Mouse (Mus musculus) heart, embryonic 12.5 days (tissue): Measurements from ENCODE around the gene Kcnk4. TPM values are rescaled to one million over a fixed set of nuclear protein-coding genes. Genes with fewer than 3 reads are reported as not detected.

ENCODE experiments used
- ATAC-seq: fragments of 200-750 bp; cut with Nextera tagmentation; 2 replicates; pipeline ENCODE4 v1.8.0; 2017; ENCODE audit warnings: moderate TSS enrichment, moderate library complexity; ENCODE audit not compliant: insufficient number of reproducible peaks, low FRiP score
- H3K27ac ChIP-seq: fragments of 300-500 bp; sonication (generic); 2 replicates; pipeline ENCODE4 v1.5.1; 2016; ENCODE audit warnings: mild to moderate bottlenecking, moderate library complexity; ENCODE audit not compliant: poor library complexity, severe bottlenecking
- H3K27me3 ChIP-seq: fragments of 300-500 bp; sonication (generic); replicated peaks from 2 replicates; pipeline ENCODE4 v1.6.1; 2016; ENCODE audit warnings: mild to moderate bottlenecking, moderate library complexity
- H3K36me3 ChIP-seq: fragments of 300-500 bp; sonication (generic); 2 replicates; pipeline ENCODE4 v1.6.1; 2016; ENCODE audit warnings: mild to moderate bottlenecking, moderate library complexity
- H3K4me1 ChIP-seq: fragments of 300-500 bp; sonication (generic); replicated peaks from 2 replicates; pipeline ENCODE4 v1.6.1; 2016; ENCODE audit warnings: mild to moderate bottlenecking
- H3K4me2 ChIP-seq: fragments of 300-500 bp; sonication (generic); 2 replicates; pipeline ENCODE4 v1.6.1; 2016; ENCODE audit warnings: mild to moderate bottlenecking, moderate library complexity
- H3K4me3 ChIP-seq: fragments of 300-500 bp; sonication (generic); 2 replicates; pipeline ENCODE4 v1.5.1; 2016; ENCODE audit warnings: mild to moderate bottlenecking
- H3K9ac ChIP-seq: fragments of 300-500 bp; sonication (generic); 2 replicates; pipeline ENCODE4 v1.6.1; 2016; ENCODE audit warnings: mild to moderate bottlenecking, moderate library complexity
- H3K9me3 ChIP-seq: fragments of 300-500 bp; sonication (generic); replicated peaks from 2 replicates; pipeline ENCODE4 v1.6.1; 2016; ENCODE audit warnings: mild to moderate bottlenecking, moderate library complexity
- WGBS: fragments of 180-500 bp; shearing (Covaris S2); methylation state at CpG from one replicate; pipeline ENCODE4 v1.1.7; 2016; 5-methylcytosine and 5-hydroxymethylcytosine counted together
- polyA plus RNA-seq: library from polyadenylated mRNA; unstranded; fragments of >200 nt; fragmentation: Nextera tagmentation; extraction: Ambion mirVana; gene quantifications from 2 replicates; pipeline ENCODE4 v1.2.1, GENCODE M21; 2016

Kcnk4 gene
- polyA plus RNA-seq, 1 experiment from 2014 or later = 0.29 TPM

- Histone ChIP-seq H3K4me3 (peak within 1 kb of the TSS; percentile 86), H3K4me1 (peaks cover 65% of the 10 kb centered on the region), H3K36me3 (peaks cover 24% of the 10 kb centered on the region), H3K4me2 (peak within 1 kb of the TSS; percentile 92), H3K27me3 (no peaks in the 10 kb centered on the region), H3K9me3 (no peaks in the 10 kb centered on the region), H3K9ac (peak within 1 kb of the TSS; percentile 92), H3K27ac (peak within 1 kb of the TSS; percentile 94)
- peak; percentile 68 for ATAC-seq
- WGBS = under 1% methylated on average over 68 of the region's 84 CpGs
Measured at GRCm38 (mm10) chr19:6974211-6975205, 40.2 kb upstream of the Kcnk4 start, which contains the start of gene Ppp1r14b. Gene Ppp1r14b, plus strand, starts transcription at chr19:6974968.

- H3K4me3 ChIP-seq = peak overlapping the region; percentile 86
- peak overlapping the region; percentile 92 for H3K4me2 ChIP-seq
- H3K9ac ChIP-seq = peak overlapping the region; percentile 66
- H3K36me3 ChIP-seq = peaks cover 21% of the 10 kb centered on the region
- 38% methylated on average over 12 of the region's 12 CpGs for WGBS
- no peak overlapping the region for H3K27ac ChIP-seq
- H3K9me3 ChIP-seq = no peaks in the 10 kb centered on the region
- ATAC-seq = no peak
- H3K4me1 ChIP-seq = peaks cover 65% of the 10 kb centered on the region
- H3K27me3 ChIP-seq = no peaks in the 10 kb centered on the region
Measured at GRCm38 (mm10) chr19:6973581-6974190, 39.4 kb upstream of the Kcnk4 start.

GRCm38 (mm10) chr19:6972247-6972917 is 38.1 kb upstream of the Kcnk4 start:
- Histone ChIP-seq H3K27me3 (no peaks in the 10 kb centered on the region), H3K9ac (no peak overlapping the region), H3K36me3 (peaks cover 8% of the 10 kb centered on the region), H3K4me3 (no peak overlapping the region), H3K27ac (no peak overlapping the region), H3K9me3 (no peaks in the 10 kb centered on the region), H3K4me2 (no peak overlapping the region), H3K4me1 (peaks cover 62% of the 10 kb centered on the region)
- no peak for ATAC-seq
- WGBS = 80% methylated on average over 13 of the region's 13 CpGs

GRCm38 (mm10) chr19:6971644-6972043 is 37.3 kb upstream of the Kcnk4 start:
- peaks cover 56% of the 10 kb centered on the region for H3K4me1 ChIP-seq
- no peak for ATAC-seq
- no peak overlapping the region for H3K4me3 ChIP-seq
- peaks cover 3% of the 10 kb centered on the region for H3K36me3 ChIP-seq
- 0 out of 2 replicates have a peak overlapping the region, but pooled peaks have one; percentile 81 for H3K4me2 ChIP-seq
- no peaks in the 10 kb centered on the region for H3K9me3 ChIP-seq
- H3K27me3 ChIP-seq = no peaks in the 10 kb centered on the region
- peak overlapping the region; percentile 65; the same call in 1 of the 2 replicates for H3K27ac ChIP-seq
- peak overlapping the region; percentile 27; the same call in 1 of the 2 replicates for H3K9ac ChIP-seq
- 41% methylated on average over 6 of the region's 6 CpGs for WGBS

GRCm38 (mm10) chr19:6970460-6971085 is 36.3 kb upstream of the Kcnk4 start:
- H3K9me3 ChIP-seq = no peaks in the 10 kb centered on the region
- WGBS = 21% methylated on average over 11 of the region's 11 CpGs
- no peaks in the 10 kb centered on the region for H3K27me3 ChIP-seq
- peak overlapping the region; percentile 65 for H3K27ac ChIP-seq
- peak overlapping the region; percentile 81 for H3K4me2 ChIP-seq
- H3K9ac ChIP-seq = peak overlapping the region; percentile 30
- no peak for ATAC-seq
- peak overlapping the region; percentile 63; the same call in 1 of the 2 replicates for H3K4me3 ChIP-seq
- peaks cover 46% of the 10 kb centered on the region for H3K4me1 ChIP-seq
- peaks cover 12% of the 10 kb centered on the region for H3K36me3 ChIP-seq

GRCm38 (mm10) chr19:6969665-6970381 is 35.5 kb upstream of the Kcnk4 start:
- Histone ChIP-seq H3K4me2 (peak overlapping the region; percentile 81), H3K27me3 (no peaks in the 10 kb centered on the region), H3K4me1 (peaks cover 46% of the 10 kb centered on the region), H3K4me3 (peak overlapping the region; percentile 63), H3K9ac (peak overlapping the region; percentile 77), H3K9me3 (no peaks in the 10 kb centered on the region), H3K27ac (peak overlapping the region; percentile 65; the same call in 1 of the 2 replicates), H3K36me3 (peaks cover 19% of the 10 kb centered on the region)
- under 1% methylated on average over 55 of the region's 55 CpGs for WGBS
- peak; percentile 85 for ATAC-seq

GRCm38 (mm10) chr19:6969291-6969664 is 35.0 kb upstream of the Kcnk4 start:
- Histone ChIP-seq H3K27ac (no peak overlapping the region), H3K4me3 (peak overlapping the region; percentile 63), H3K9ac (peak overlapping the region; percentile 77), H3K4me1 (peaks cover 46% of the 10 kb centered on the region), H3K27me3 (no peaks in the 10 kb centered on the region), H3K9me3 (no peaks in the 10 kb centered on the region), H3K36me3 (peaks cover 25% of the 10 kb centered on the region), H3K4me2 (peak overlapping the region; percentile 81)
- WGBS = under 1% methylated on average over 20 of the region's 20 CpGs
- ATAC-seq = no peak

GRCm38 (mm10) chr19:6968491-6969271 is 34.4 kb upstream of the Kcnk4 start:
- WGBS = 12% methylated on average over 15 of the region's 15 CpGs
- peaks cover 42% of the 10 kb centered on the region for H3K4me1 ChIP-seq
- H3K36me3 ChIP-seq = peaks cover 31% of the 10 kb centered on the region
- peak overlapping the region; percentile 77 for H3K9ac ChIP-seq
- no peak overlapping the region for H3K27ac ChIP-seq
- H3K4me2 ChIP-seq = peak overlapping the region; percentile 81
- no peak for ATAC-seq
- no peaks in the 10 kb centered on the region for H3K27me3 ChIP-seq
- no peaks in the 10 kb centered on the region for H3K9me3 ChIP-seq
- peak overlapping the region; percentile 63 for H3K4me3 ChIP-seq

- Histone ChIP-seq H3K27me3 (no peaks in the 10 kb centered on the region), H3K9me3 (no peaks in the 10 kb centered on the region), H3K4me1 (peaks cover 35% of the 10 kb centered on the region), H3K36me3 (peaks cover 65% of the 10 kb centered on the region), H3K4me3 (no peak overlapping the region), H3K4me2 (no peak overlapping the region), H3K27ac (no peak overlapping the region), H3K9ac (no peak overlapping the region)
- 73% methylated on average over 10 of the region's 10 CpGs for WGBS
- no peak for ATAC-seq
Measured at GRCm38 (mm10) chr19:6956461-6956860, 22.1 kb upstream of the Kcnk4 start.
